Mouse (Mus musculus) stomach, postnatal 0 days (tissue): ENCODE measurements around the gene Serinc2.

ENCODE experiments used
- CTCF ChIP-seq: IDR thresholded peaks from 2 replicates; pipeline ENCODE4 v1.5.1; 2016; ENCODE audit warnings: antibody characterized with exemption, low read depth, mild to moderate bottlenecking, moderate library complexity
- EP300 ChIP-seq: optimal IDR thresholded peaks from 2 replicates; pipeline ENCODE3; 2016; ENCODE audit warnings: antibody characterized with exemption

GRCm38 (mm10) chr4:130286531-130286930, 7.5 kb upstream of the Serinc2 start:
- TF ChIP-seq CTCF = no peak
- no peak for TF ChIP-seq EP300
